Mouse (Mus musculus) lung, embryonic 15.5 days (tissue): Measurements from ENCODE around the gene 6720489N17Rik. TPM values are rescaled to one million over a fixed set of nuclear protein-coding genes. Genes with fewer than 3 reads are reported as not detected.
"Not testable (repeated sequence)": the region's sequence is repeated elsewhere in the genome, so short reads cannot be mapped to it uniquely, and the experiment has no call there.

Experiments
- ATAC-seq: fragments of 200-750 bp; cut with Nextera tagmentation; 2 replicates; pipeline ENCODE4 v1.8.0; 2017; ENCODE audit warnings: moderate number of reproducible peaks, borderline replicate concordance; ENCODE audit not compliant: low FRiP score, low TSS enrichment; ENCODE audit errors: extremely low read depth
- H3K27ac ChIP-seq: fragments of 300-500 bp; sonication (generic); 2 replicates; pipeline ENCODE4 v1.5.1; 2015; ENCODE audit warnings: moderate library complexity, mild to moderate bottlenecking, inconsistent platforms
- H3K27me3 ChIP-seq: fragments of 300-500 bp; sonication (generic); 2 replicates; pipeline ENCODE4 v1.6.1; 2015; ENCODE audit warnings: inconsistent platforms
- H3K36me3 ChIP-seq: fragments of 300-500 bp; sonication (generic); 2 replicates; pipeline ENCODE4 v1.6.1; 2015; ENCODE audit warnings: inconsistent platforms
- H3K4me1 ChIP-seq: fragments of 300-500 bp; sonication (generic); 2 replicates; pipeline ENCODE4 v1.6.1; 2015; ENCODE audit warnings: inconsistent platforms
- H3K4me2 ChIP-seq: fragments of 300-500 bp; sonication (generic); 2 replicates; pipeline ENCODE4 v1.6.1; 2015; ENCODE audit warnings: inconsistent platforms, mild to moderate bottlenecking, moderate library complexity
- H3K4me3 ChIP-seq: fragments of 300-500 bp; sonication (generic); 2 replicates; pipeline ENCODE4 v1.5.1; 2015; ENCODE audit warnings: mild to moderate bottlenecking, inconsistent platforms
- H3K9ac ChIP-seq: fragments of 300-500 bp; sonication (generic); 2 replicates; pipeline ENCODE4 v1.6.1; 2015; ENCODE audit warnings: inconsistent platforms
- H3K9me3 ChIP-seq: fragments of 300-500 bp; sonication (generic); 2 replicates; pipeline ENCODE4 v1.6.1; 2016; ENCODE audit warnings: inconsistent platforms
- WGBS: fragments of 180-500 bp; shearing (Covaris S2); methylation state at CpG from one replicate; pipeline ENCODE4 v1.1.7; 2015; 5-methylcytosine and 5-hydroxymethylcytosine counted together
- polyA plus RNA-seq: library from polyadenylated mRNA; unstranded; fragments of >200 nt; fragmentation: Nextera tagmentation; extraction: Ambion mirVana; gene quantifications from 2 replicates; pipeline ENCODE4 v1.2.1, GENCODE M21; 2015

The 6720489N17Rik gene
- polyA plus RNA-seq: 15.4 and 17.4 TPM in 2 replicates

- Histone ChIP-seq H3K9ac (peak within 1 kb of the TSS; percentile 53), H3K4me3 (peak within 1 kb of the TSS; percentile 55), H3K27ac (0 out of 2 replicates have a peak within 1 kb of the TSS, but pooled peaks have one; percentile 29), H3K4me2 (peak within 1 kb of the TSS; percentile 57)
- not testable (repeated sequence) for H3K9me3 ChIP-seq, H3K36me3 ChIP-seq, H3K27me3 ChIP-seq, H3K4me1 ChIP-seq
- 0% methylated on average over 15 of the region's 15 CpGs for WGBS
- peak; percentile 100 for ATAC-seq
These were observed at the start of gene 6720489N17Rik for GRCm38 (mm10) chr13:62623577-62624276. 6720489N17Rik (minus strand) TSS chr13:62624182.

- H3K36me3 ChIP-seq: no peaks in the 10 kb centered on the region
- no peak overlapping the region for H3K27ac ChIP-seq
- peak overlapping the region; percentile 52 for H3K4me3 ChIP-seq
- ATAC-seq: peak; percentile 76; the same call in 1 of the 2 replicates
- no peaks in the 10 kb centered on the region; the same call in 1 of the 2 replicates for H3K9me3 ChIP-seq
- H3K9ac ChIP-seq: no peak overlapping the region
- peak overlapping the region; percentile 55 for H3K4me2 ChIP-seq
- no peaks in the 10 kb centered on the region for H3K27me3 ChIP-seq
- WGBS: 22% methylated on average over 8 of the region's 8 CpGs
- no peaks in the 10 kb centered on the region for H3K4me1 ChIP-seq
These were observed 29.4 kb upstream of the 6720489N17Rik start for GRCm38 (mm10) chr13:62653369-62653743.

DNA sequence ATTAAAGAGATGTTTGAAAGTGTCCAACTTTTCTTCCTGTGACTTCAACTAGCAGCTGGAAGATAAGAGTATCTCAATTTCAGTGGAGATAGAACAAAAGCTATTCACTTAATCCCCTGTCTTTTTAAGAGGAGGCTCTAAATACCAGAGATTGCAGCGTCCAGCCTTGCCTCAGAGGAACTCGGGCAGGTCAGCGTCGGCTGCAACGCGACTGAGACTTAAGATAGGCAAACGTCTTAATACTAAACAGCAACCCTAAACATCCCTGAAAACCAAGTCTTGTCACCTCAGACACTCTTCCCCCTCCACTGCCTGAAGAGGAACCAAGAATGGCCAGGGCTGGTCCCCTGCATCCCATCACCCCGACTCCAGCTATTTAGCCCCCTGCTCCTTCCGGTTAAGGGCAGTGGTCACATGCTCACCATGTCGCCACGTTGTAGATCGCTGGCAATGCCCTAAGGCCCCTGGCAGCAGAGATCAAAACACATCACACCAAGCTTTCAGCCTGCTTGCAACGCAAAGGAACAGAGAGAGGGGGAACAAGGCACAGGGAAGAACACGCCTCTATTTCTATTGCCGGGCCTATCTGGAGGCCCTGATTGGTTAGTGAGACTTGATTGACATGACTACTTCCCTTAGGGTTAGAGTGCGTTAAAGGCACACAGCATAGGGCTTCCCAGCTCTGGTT is 28.8 kb upstream of the 6720489N17Rik start:
- not testable (repeated sequence) for H3K4me1 ChIP-seq, H3K36me3 ChIP-seq, H3K27me3 ChIP-seq, H3K27ac ChIP-seq, H3K9me3 ChIP-seq
- Histone ChIP-seq H3K4me2 (peak overlapping the region; percentile 55), H3K4me3 (peak overlapping the region; percentile 52), H3K9ac (peak overlapping the region; percentile 39; the same call in 1 of the 2 replicates)
- 2% methylated on average over 16 of the region's 16 CpGs for WGBS
- ATAC-seq: peak; percentile 99; the same call in 1 of the 2 replicates

DNA sequence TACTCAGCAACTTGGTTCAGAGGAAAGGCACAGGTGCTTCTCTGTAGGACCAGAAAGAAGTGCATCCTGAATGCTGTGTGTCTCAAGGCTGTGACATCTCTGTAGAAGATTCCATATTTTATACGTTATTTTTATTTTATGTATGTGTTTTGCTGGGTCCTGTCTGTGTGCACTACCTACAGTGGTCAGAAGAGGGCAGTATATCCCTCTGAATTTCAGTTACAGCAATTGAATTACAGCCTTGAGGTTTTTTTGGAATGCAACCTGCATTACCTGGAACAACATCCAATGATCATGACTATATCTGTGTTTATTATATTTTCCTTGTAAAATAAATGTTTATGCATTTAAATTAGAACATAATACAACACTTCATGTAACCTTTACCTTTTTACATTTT is 3.1 kb upstream of the 6720489N17Rik start:
- not testable (repeated sequence) for H3K36me3 ChIP-seq, H3K4me3 ChIP-seq, H3K9me3 ChIP-seq, H3K27ac ChIP-seq, H3K27me3 ChIP-seq, H3K9ac ChIP-seq, ATAC-seq, H3K4me2 ChIP-seq, H3K4me1 ChIP-seq
- WGBS: 31% methylated on average over 1 of the region's 1 CpGs

- H3K4me3 ChIP-seq: peak overlapping the region; percentile 55
- ATAC-seq: peak; percentile 70; the same call in 1 of the 2 replicates
- H3K4me1 ChIP-seq, H3K27me3 ChIP-seq, H3K27ac ChIP-seq, H3K9me3 ChIP-seq, H3K36me3 ChIP-seq: not testable (repeated sequence)
- H3K4me2 ChIP-seq: peak overlapping the region; percentile 57
- H3K9ac ChIP-seq: peak overlapping the region; percentile 32
- WGBS: 5% methylated on average over 7 of the region's 7 CpGs
These were observed 289 bp upstream of the 6720489N17Rik start for GRCm38 (mm10) chr13:62624277-62624665.

GRCm38 (mm10) chr13:62617449-62617848 is 6.5 kb downstream of the 6720489N17Rik start:
- not testable (repeated sequence) for H3K4me3 ChIP-seq, ATAC-seq, H3K27me3 ChIP-seq, H3K36me3 ChIP-seq, H3K9me3 ChIP-seq, H3K4me1 ChIP-seq, H3K27ac ChIP-seq, H3K9ac ChIP-seq, H3K4me2 ChIP-seq
- 93% methylated on average over 4 of the region's 4 CpGs for WGBS

DNA sequence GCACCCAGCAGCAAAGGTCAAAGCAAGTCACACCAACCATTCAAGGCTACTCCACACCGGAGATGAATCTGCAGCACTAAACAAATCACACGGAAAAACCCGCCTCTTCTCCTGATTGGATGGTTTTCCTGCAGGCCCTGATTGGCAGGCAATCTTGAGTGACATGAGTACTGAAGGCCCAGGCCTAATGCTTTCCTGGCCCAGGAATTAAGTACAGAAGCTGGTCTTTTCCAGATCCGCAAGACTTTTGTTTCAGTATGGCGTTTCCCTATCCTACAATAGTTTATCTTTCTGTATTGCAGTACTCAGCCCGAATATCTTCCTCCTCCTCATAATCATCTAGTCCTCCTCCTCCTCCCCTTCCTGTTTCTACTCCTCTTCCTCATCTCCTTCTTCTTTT is 52.9 kb downstream of the 6720489N17Rik start, which contains the start of gene Zfp934:
Gene Zfp934 (minus strand): TSS at position 101 of the 400 bp plus-strand sequence.
- H3K9ac ChIP-seq, H3K4me3 ChIP-seq: not testable (repeated sequence)
- 81% methylated on average over 3 of the region's 6 CpGs for WGBS

DNA sequence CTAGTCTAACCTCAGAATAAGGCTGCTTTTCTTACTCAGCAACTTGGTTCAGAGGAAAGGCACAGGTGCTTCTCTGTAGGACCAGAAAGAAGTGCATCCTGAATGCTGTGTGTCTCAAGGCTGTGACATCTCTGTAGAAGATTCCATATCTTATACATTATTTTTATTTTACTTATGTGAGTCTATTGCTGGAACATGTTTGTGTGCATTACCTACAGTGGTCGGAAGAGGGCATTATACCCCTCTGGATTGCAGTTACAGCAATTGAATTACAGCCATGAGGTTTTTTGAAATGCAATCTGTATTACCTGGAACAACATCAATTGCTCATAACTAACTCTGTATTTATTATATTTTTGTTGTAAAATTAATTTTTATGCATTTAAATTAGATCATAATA is 62.3 kb downstream of the 6720489N17Rik start:
- 29% methylated on average over 1 of the region's 1 CpGs for WGBS
- H3K4me2 ChIP-seq, H3K27me3 ChIP-seq, ATAC-seq, H3K36me3 ChIP-seq, H3K4me1 ChIP-seq, H3K9ac ChIP-seq, H3K9me3 ChIP-seq, H3K4me3 ChIP-seq, H3K27ac ChIP-seq: not testable (repeated sequence)

More for the DNA sequence above, 52.9 kb downstream of the 6720489N17Rik start, which contains the start of gene Zfp934:
- not testable (repeated sequence) for ATAC-seq, H3K27ac ChIP-seq, H3K4me2 ChIP-seq, H3K36me3 ChIP-seq, H3K9me3 ChIP-seq, H3K27me3 ChIP-seq, H3K4me1 ChIP-seq

DNA sequence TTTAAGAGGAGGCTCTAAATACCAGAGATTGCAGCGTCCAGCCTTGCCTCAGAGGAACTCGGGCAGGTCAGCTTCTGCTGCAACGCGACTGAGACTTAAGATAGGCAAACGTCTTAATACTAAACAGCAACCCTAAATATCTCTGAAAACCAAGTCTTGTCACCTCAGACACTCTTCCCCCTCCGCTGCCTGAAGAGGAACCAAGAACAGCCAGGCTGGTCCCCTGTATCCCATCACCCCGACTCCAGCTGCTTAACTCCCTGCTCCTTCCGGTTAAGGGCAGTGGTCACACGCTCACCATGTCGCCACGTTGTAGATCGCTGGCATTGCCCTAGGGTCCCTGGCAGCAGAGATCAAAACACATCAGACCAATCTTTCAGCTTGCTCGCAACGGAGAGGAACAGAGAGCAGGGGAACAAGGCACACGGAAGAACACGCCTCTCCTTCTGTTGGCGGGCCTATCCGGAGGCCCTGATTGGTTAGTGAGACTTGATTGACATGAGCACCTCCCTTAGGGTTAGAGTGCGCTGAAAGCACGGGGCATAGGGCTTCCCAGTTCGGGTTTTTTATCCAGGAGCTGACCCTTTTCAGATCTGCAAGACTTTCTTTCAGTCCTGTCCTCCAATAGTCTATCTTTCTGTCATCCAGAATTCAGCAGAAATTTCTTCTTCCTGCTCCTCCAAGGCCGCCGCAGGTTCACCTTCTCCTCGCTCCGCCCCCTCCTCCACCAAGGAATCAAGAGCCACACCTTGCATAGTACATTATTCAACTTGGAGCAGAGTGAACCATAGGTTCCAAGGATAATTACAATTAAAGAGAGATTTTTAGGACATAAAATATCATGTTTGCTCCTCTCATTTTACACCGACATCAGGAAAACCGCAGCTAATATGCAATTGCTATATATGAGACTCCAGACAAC is 65.5 kb downstream of the 6720489N17Rik start, which contains the start of gene Zfp935:
Gene Zfp935 (minus strand): TSS at position 323 of the 922 bp plus-strand sequence.
- peak within 1 kb of the TSS; percentile 55 for H3K27ac ChIP-seq
- WGBS: 4% methylated on average over 27 of the region's 27 CpGs
- ATAC-seq, H3K27me3 ChIP-seq, H3K9me3 ChIP-seq, H3K4me1 ChIP-seq: not testable (repeated sequence)
- peak within 1 kb of the TSS; percentile 55 for H3K9ac ChIP-seq
- H3K4me2 ChIP-seq: peak within 1 kb of the TSS; percentile 51
- peaks cover 19% of the 10 kb centered on the region for H3K36me3 ChIP-seq
- H3K4me3 ChIP-seq: peak within 1 kb of the TSS; percentile 54
